Mouse (Mus musculus): ENCODE measurements around the gene Pop4. TPM values are rescaled to one million over a fixed set of nuclear protein-coding genes. Genes with fewer than 3 reads are reported as not detected.

Pop4 gene
- total RNA-seq, 1 experiment, result 49.8 TPM

DNA sequence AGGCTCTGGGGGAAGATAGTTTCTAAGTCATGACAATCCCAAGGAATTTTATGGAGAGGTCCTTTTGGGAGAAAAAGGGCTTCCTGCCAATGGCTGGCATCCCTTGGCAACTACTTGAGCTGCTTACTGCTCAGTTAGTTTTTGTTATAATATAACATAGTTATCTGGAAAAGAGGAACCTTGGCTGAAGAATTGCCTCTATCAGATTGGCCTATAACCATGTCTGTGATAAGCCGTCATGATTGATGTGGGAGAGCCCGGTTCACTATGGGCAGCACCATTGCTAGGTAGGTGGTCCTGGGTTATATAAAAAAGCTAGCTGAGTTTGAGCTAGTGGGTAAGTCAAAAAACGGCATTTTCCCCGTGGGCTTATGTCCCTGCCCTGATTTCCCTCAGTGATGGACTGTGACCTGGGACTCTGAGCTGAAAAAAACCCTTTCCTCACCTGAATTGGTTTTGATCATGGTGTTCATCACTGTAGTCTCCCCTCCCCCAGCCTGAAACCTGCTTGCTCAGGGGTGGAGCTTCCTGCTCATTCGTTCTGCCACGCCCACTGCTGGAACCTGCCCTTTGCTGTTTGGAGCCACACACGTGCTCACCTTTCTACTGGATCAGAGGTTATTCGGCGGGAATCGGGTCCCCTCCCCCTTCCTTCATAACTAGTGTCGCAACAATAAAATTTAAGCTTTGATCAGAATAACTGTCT is 34.7 kb downstream of the Pop4 start:
- Histone ChIP-seq H3K36me3 (ENCODE audit: control insufficient read depth, insufficient read depth, low read length, poor library complexity, severe bottlenecking) (no peaks in the 10 kb centered on the region), H3K4me1 (ENCODE audit: control insufficient read depth in 2 of 2, insufficient read depth in 2 of 2, low read length in 2 of 2, poor library complexity in 1 of 2) (peaks cover 9 to 14% of the 10 kb centered on the region in 2 experiments), H3K27ac (ENCODE audit: insufficient read depth, low read depth, low read length, poor library complexity, severe bottlenecking) (no peak overlapping the region), H3K9me3 (ENCODE audit: control insufficient read depth, insufficient read depth, low read depth, low read length) (no peaks in the 10 kb centered on the region), H3K9ac (ENCODE audit: insufficient read depth, low read depth, low read length, poor library complexity, severe bottlenecking) (no peak overlapping the region), H3K4me3 (ENCODE audit: insufficient read depth in 1 of 2, low read depth in 1 of 2, low read length in 2 of 2, poor library complexity in 1 of 2, severe bottlenecking in 1 of 2) (peak overlapping the region in 1 of 2 experiments; percentile 34; a peak in 1 of 4 replicates)
- DNase-seq (ENCODE audit: low read depth, low spot score), result no peak
- in situ Hi-C loops (cut with MboI; ENCODE audit: low sequenced_read_pairs in 2 of 2, unreplicated experiment in 2 of 2), result no loop called here
- TF ChIP-seq ZNF384 (IDR thresholded peaks at IDR 0.05; ENCODE audit: low read depth, low read length), result no peak
- no peak for TF ChIP-seq MAFK (IDR thresholded peaks at IDR 0.05; ENCODE audit: insufficient read depth, low read depth, low read length)
- TF ChIP-seq CHD2 (IDR thresholded peaks at IDR 0.05; ENCODE audit: low read depth, low read length), result no peak
- TF ChIP-seq HCFC1 (IDR thresholded peaks at IDR 0.05; ENCODE audit: borderline replicate concordance, insufficient read depth, low read length), result no peak
- no peak for TF ChIP-seq ZC3H11A (IDR thresholded peaks at IDR 0.05; ENCODE audit: borderline replicate concordance, low read depth, low read length)

- in situ Hi-C loops (cut with MboI; ENCODE audit: low sequenced_read_pairs in 2 of 2, unreplicated experiment in 2 of 2), result no loop called here
- H3K27ac ChIP-seq (ENCODE audit: insufficient read depth, low read depth, low read length, poor library complexity, severe bottlenecking), result no peak overlapping the region
- H3K9me3 ChIP-seq (ENCODE audit: control insufficient read depth, insufficient read depth, low read depth, low read length), result no peaks in the 10 kb centered on the region
- no peak overlapping the region for H3K9ac ChIP-seq (ENCODE audit: insufficient read depth, low read depth, low read length, poor library complexity, severe bottlenecking)
- peaks cover 0 to 10% of the 10 kb centered on the region in 2 experiments; a peak in 2 of 4 replicates for H3K4me1 ChIP-seq (ENCODE audit: control insufficient read depth in 2 of 2, insufficient read depth in 2 of 2, low read length in 2 of 2, poor library complexity in 1 of 2)
- H3K36me3 ChIP-seq (ENCODE audit: control insufficient read depth, insufficient read depth, low read length, poor library complexity, severe bottlenecking), result no peaks in the 10 kb centered on the region
- DNase-seq (ENCODE audit: low read depth, low spot score), result no peak
- H3K4me3 ChIP-seq (ENCODE audit: insufficient read depth in 1 of 2, low read depth in 1 of 2, low read length in 2 of 2, poor library complexity in 1 of 2, severe bottlenecking in 1 of 2), result peak overlapping the region in 1 of 2 experiments; percentile 44; a peak in 1 of 4 replicates
- TF ChIP-seq ZNF384 (IDR thresholded peaks at IDR 0.05; ENCODE audit: low read depth, low read length), result no peak
- TF ChIP-seq HCFC1 (IDR thresholded peaks at IDR 0.05; ENCODE audit: borderline replicate concordance, insufficient read depth, low read length), result no peak
- TF ChIP-seq MAFK (IDR thresholded peaks at IDR 0.05; ENCODE audit: insufficient read depth, low read depth, low read length), result no peak
- TF ChIP-seq CHD2 (IDR thresholded peaks at IDR 0.05; ENCODE audit: low read depth, low read length), result no peak
- TF ChIP-seq ZC3H11A (IDR thresholded peaks at IDR 0.05; ENCODE audit: borderline replicate concordance, low read depth, low read length), result no peak
These were observed 40.9 kb downstream of the Pop4 start for GRCm38 (mm10) chr7:38230285-38230684.

DNA sequence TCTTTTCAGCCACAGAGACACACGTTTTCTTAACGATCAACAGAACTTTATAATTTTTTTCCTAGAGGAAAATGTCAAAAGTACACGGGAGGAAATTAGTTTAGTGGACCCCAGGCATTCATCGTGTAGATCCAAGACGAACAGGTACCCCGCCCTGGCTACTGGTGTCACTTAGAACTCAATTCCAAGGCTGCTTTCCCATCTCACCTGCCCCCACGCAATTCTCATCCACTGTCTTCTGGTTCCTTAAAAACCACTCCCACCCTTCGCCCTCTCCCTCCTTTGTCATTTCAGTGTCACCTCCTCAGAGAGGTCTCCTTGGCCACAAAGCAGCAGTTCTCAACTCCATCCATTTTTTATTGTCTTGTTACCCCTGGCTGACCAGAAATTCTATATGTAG is 42.9 kb downstream of the Pop4 start:
- peak overlapping the region; percentile 84 for H3K9ac ChIP-seq (ENCODE audit: insufficient read depth, low read depth, low read length, poor library complexity, severe bottlenecking)
- DNase-seq (ENCODE audit: low read depth, low spot score), result no peak
- H3K9me3 ChIP-seq (ENCODE audit: control insufficient read depth, insufficient read depth, low read depth, low read length), result no peaks in the 10 kb centered on the region
- no peak overlapping the region for H3K27ac ChIP-seq (ENCODE audit: insufficient read depth, low read depth, low read length, poor library complexity, severe bottlenecking)
- in situ Hi-C loops (cut with MboI; ENCODE audit: low sequenced_read_pairs in 2 of 2, unreplicated experiment in 2 of 2), result no loop called here
- peaks cover 0 to 15% of the 10 kb centered on the region in 2 experiments; a peak in 2 of 4 replicates for H3K4me1 ChIP-seq (ENCODE audit: control insufficient read depth in 2 of 2, insufficient read depth in 2 of 2, low read length in 2 of 2, poor library complexity in 1 of 2)
- TF ChIP-seq HCFC1 (IDR thresholded peaks at IDR 0.05; ENCODE audit: borderline replicate concordance, insufficient read depth, low read length) (no peak), ZC3H11A (IDR thresholded peaks at IDR 0.05; ENCODE audit: borderline replicate concordance, low read depth, low read length) (no peak)
- peak overlapping the region; percentile 79 to 85 for H3K4me3 ChIP-seq (ENCODE audit: insufficient read depth in 1 of 2, low read depth in 1 of 2, low read length in 2 of 2, poor library complexity in 1 of 2, severe bottlenecking in 1 of 2)
- no peaks in the 10 kb centered on the region; the same call in 1 of the 2 replicates for H3K36me3 ChIP-seq (ENCODE audit: control insufficient read depth, insufficient read depth, low read length, poor library complexity, severe bottlenecking)

- H3K9me3 ChIP-seq (ENCODE audit: control insufficient read depth, insufficient read depth, low read depth, low read length), result no peaks in the 10 kb centered on the region
- peak within 1 kb of the TSS; percentile 79 to 85 for H3K4me3 ChIP-seq (ENCODE audit: insufficient read depth in 1 of 2, low read depth in 1 of 2, low read length in 2 of 2, poor library complexity in 1 of 2, severe bottlenecking in 1 of 2)
- in situ Hi-C loops (cut with MboI; ENCODE audit: low sequenced_read_pairs in 2 of 2, unreplicated experiment in 2 of 2), result no loop called here
- H3K4me1 ChIP-seq (ENCODE audit: control insufficient read depth in 2 of 2, insufficient read depth in 2 of 2, low read length in 2 of 2, poor library complexity in 1 of 2), result peaks cover 0 to 15% of the 10 kb centered on the region in 2 experiments; a peak in 2 of 4 replicates
- no peak for TF ChIP-seq ZNF384 (IDR thresholded peaks at IDR 0.05; ENCODE audit: low read depth, low read length)
- 0 out of 2 replicates have a peak, but pooled peaks have one; percentile 24 for TF ChIP-seq CHD2 (IDR thresholded peaks at IDR 0.05; ENCODE audit: low read depth, low read length)
- H3K9ac ChIP-seq (ENCODE audit: insufficient read depth, low read depth, low read length, poor library complexity, severe bottlenecking), result peak within 1 kb of the TSS; percentile 84
- peak within 1 kb of the TSS; percentile 75 for H3K27ac ChIP-seq (ENCODE audit: insufficient read depth, low read depth, low read length, poor library complexity, severe bottlenecking)
- no peaks in the 10 kb centered on the region; the same call in 1 of the 2 replicates for H3K36me3 ChIP-seq (ENCODE audit: control insufficient read depth, insufficient read depth, low read length, poor library complexity, severe bottlenecking)
- DNase-seq (ENCODE audit: low read depth, low spot score), result peak; percentile 93
These were observed 43.3 kb downstream of the Pop4 start, which contains the start of gene Plekhf1 for GRCm38 (mm10) chr7:38227900-38228298. TSS of gene Plekhf1 (minus strand) at chr7:38228016.

Measured in ES-E14 (cell line).